Mouse (Mus musculus): ENCODE data around the gene Jade2. TPM values are rescaled to one million over a fixed set of nuclear protein-coding genes. Genes with fewer than 3 reads are reported as not detected.

Jade2 gene
- polyA plus RNA-seq, 1 experiment: 10.1 TPM

DNA sequence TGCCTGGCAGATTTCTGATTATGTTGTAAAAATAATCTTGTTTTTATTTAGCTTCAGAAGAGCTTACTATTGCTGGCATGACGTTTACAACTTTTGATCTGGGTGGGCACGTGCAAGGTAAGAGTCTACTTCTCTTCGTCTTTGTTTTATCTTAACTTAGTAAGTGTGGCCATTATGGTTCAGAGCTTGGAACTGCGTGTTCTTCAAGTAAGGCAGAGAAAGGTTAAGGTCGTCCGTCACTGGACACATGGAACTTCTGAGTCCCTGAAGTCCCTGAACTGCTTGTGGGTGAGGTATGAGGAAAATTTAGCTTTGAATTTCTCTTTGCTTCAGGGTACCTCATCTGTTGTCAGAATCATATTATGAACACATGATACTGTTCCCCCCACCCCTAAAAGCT is 74.7 kb downstream of the Jade2 start:
- no peak overlapping the region for H3K4me3 ChIP-seq (ENCODE audit: low read depth, low read length)
- TF ChIP-seq POLR2A (IDR thresholded peaks at IDR 0.05; ENCODE audit: insufficient read depth, low read length) (no peak), CTCF (IDR thresholded peaks at IDR 0.05; ENCODE audit: low read depth, low read length) (no peak), EP300 (IDR thresholded peaks at IDR 0.05; ENCODE audit: insufficient read depth, low read depth, low read length) (no peak)
- H3K9me3 ChIP-seq (replicated peaks; ENCODE audit: control insufficient read depth, insufficient read depth, low read length, poor library complexity, severe bottlenecking): no peaks in the 10 kb centered on the region
- H3K9ac ChIP-seq (ENCODE audit: low read depth, poor library complexity, severe bottlenecking): no peak overlapping the region
- no peak overlapping the region for H3K27ac ChIP-seq (ENCODE audit: insufficient read depth, low read length)
- H3K36me3 ChIP-seq (ENCODE audit: control insufficient read depth, insufficient read depth, low read length, poor library complexity, severe bottlenecking): peaks cover 11% of the 10 kb centered on the region
- no peaks in the 10 kb centered on the region for H3K27me3 ChIP-seq (ENCODE audit: control insufficient read depth, insufficient read depth, low read length, poor library complexity, severe bottlenecking)
- peaks cover 1% of the 10 kb centered on the region for H3K4me1 ChIP-seq (ENCODE audit: control insufficient read depth, insufficient read depth, low read length)

DNA sequence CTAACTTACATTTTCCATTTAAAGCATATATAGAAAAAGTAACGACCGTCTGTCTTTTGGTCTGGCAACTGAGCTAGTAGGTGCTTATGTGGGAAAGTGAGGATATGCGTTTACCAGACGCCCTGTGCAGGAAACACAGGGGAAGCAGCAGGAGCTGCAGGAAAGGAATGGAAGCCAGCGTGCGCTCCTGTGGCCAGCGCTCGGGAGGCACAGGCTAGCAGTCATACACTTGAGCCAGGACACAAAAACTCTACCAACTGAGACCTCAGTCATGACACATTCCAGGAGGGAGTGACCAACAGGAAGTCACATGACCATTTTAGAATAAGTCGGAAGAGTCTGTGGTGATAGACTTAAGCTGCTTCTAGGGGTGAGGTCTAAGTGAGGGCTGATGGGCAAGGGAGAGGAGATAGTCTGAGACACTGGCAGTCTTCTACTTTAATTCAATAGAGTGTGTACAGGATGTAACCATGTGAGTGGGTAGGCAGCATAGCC is 76.6 kb downstream of the Jade2 start:
- no peak for TF ChIP-seq CTCF (IDR thresholded peaks at IDR 0.05; ENCODE audit: low read depth, low read length)
- TF ChIP-seq EP300 (IDR thresholded peaks at IDR 0.05; ENCODE audit: insufficient read depth, low read depth, low read length): no peak
- TF ChIP-seq POLR2A (IDR thresholded peaks at IDR 0.05; ENCODE audit: insufficient read depth, low read length): no peak
- H3K27ac ChIP-seq (ENCODE audit: insufficient read depth, low read length): no peak overlapping the region
- H3K36me3 ChIP-seq (ENCODE audit: control insufficient read depth, insufficient read depth, low read length, poor library complexity, severe bottlenecking): peaks cover 11% of the 10 kb centered on the region

DNA sequence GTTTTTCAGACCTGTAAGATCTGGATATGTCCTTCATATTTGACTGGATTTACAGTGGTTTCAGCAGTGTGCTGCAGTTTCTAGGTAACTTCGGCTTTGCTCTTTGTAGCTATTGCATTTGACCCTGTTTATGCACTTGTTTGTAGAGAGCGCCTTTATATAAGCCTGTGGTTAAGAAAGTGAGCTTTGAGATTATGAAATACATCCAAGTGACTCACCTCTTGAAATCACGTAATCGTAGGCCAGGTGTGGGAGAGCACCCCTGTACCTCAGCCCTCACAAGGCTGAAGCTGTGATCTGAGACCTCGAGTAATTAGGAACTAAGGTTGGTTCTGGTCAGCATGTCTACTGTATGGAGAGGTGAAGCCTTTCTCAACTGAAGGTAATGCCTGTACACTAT is 80.0 kb downstream of the Jade2 start:
- H3K36me3 ChIP-seq (ENCODE audit: control insufficient read depth, insufficient read depth, low read length, poor library complexity, severe bottlenecking): peaks cover 5% of the 10 kb centered on the region
- H3K4me3 ChIP-seq (ENCODE audit: low read depth, low read length): no peak overlapping the region
- H3K9me3 ChIP-seq (replicated peaks; ENCODE audit: control insufficient read depth, insufficient read depth, low read length, poor library complexity, severe bottlenecking): no peaks in the 10 kb centered on the region
- H3K27me3 ChIP-seq (ENCODE audit: control insufficient read depth, insufficient read depth, low read length, poor library complexity, severe bottlenecking): no peaks in the 10 kb centered on the region
- no peak overlapping the region for H3K9ac ChIP-seq (ENCODE audit: low read depth, poor library complexity, severe bottlenecking)
- no peaks in the 10 kb centered on the region for H3K4me1 ChIP-seq (ENCODE audit: control insufficient read depth, insufficient read depth, low read length)
- TF ChIP-seq CTCF (IDR thresholded peaks at IDR 0.05; ENCODE audit: low read depth, low read length) (no peak), POLR2A (IDR thresholded peaks at IDR 0.05; ENCODE audit: insufficient read depth, low read length) (no peak), EP300 (IDR thresholded peaks at IDR 0.05; ENCODE audit: insufficient read depth, low read depth, low read length) (no peak)
- H3K27ac ChIP-seq (ENCODE audit: insufficient read depth, low read length): no peak overlapping the region

More for the DNA sequence above, 76.6 kb downstream of the Jade2 start:
- no peaks in the 10 kb centered on the region for H3K9me3 ChIP-seq (replicated peaks; ENCODE audit: control insufficient read depth, insufficient read depth, low read length, poor library complexity, severe bottlenecking)
- no peak overlapping the region for H3K9ac ChIP-seq (ENCODE audit: low read depth, poor library complexity, severe bottlenecking)
- no peaks in the 10 kb centered on the region for H3K27me3 ChIP-seq (ENCODE audit: control insufficient read depth, insufficient read depth, low read length, poor library complexity, severe bottlenecking)
- peaks cover 1% of the 10 kb centered on the region for H3K4me1 ChIP-seq (ENCODE audit: control insufficient read depth, insufficient read depth, low read length)
- no peak overlapping the region for H3K4me3 ChIP-seq (ENCODE audit: low read depth, low read length)

DNA sequence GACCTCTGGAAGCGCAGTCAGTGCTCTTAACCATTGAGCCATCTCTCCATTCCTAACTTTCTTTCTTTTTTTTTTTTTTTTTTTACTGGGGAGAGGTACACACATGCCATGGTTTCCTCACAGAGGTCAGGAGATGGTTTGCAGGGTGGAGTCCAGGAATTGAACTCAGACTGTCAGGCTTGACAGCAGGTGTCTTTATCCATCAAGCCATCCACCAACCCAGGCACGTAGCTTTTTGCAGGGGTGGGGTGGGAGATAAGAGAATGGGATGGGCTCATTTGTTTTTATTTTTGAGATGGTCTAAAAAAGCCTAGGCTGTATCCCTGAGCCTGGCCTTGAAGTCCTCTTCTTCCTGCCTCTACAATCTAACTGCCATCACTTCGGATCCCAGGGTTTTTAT is 81.9 kb downstream of the Jade2 start:
- Histone ChIP-seq H3K9me3 (replicated peaks; ENCODE audit: control insufficient read depth, insufficient read depth, low read length, poor library complexity, severe bottlenecking) (no peaks in the 10 kb centered on the region), H3K27me3 (ENCODE audit: control insufficient read depth, insufficient read depth, low read length, poor library complexity, severe bottlenecking) (no peaks in the 10 kb centered on the region), H3K4me1 (ENCODE audit: control insufficient read depth, insufficient read depth, low read length) (no peaks in the 10 kb centered on the region), H3K9ac (ENCODE audit: low read depth, poor library complexity, severe bottlenecking) (no peak overlapping the region), H3K36me3 (ENCODE audit: control insufficient read depth, insufficient read depth, low read length, poor library complexity, severe bottlenecking) (peaks cover 5% of the 10 kb centered on the region), H3K4me3 (ENCODE audit: low read depth, low read length) (no peak overlapping the region), H3K27ac (ENCODE audit: insufficient read depth, low read length) (no peak overlapping the region)
- TF ChIP-seq POLR2A (IDR thresholded peaks at IDR 0.05; ENCODE audit: insufficient read depth, low read length) (no peak), EP300 (IDR thresholded peaks at IDR 0.05; ENCODE audit: insufficient read depth, low read depth, low read length) (no peak), CTCF (IDR thresholded peaks at IDR 0.05; ENCODE audit: low read depth, low read length) (no peak)

DNA sequence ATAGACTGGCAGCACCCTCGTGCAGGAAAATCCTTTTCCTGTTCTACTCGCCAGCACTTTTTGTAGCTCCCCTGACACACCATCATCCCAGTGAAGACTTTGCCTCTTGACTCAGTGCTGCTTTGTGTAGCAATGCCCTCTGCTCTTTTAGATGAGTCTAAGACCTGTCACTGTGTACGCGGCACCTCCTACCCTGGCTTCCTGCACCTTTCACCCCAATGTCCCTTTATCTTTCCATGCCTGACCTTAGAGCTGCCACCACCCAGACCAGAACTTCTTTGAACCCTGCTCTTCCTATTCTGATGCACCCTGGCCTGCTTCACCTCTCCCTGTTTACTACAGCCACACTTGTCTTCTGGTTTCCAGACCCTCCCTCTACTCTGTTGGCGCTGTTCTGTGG is 89.2 kb downstream of the Jade2 start:
- no peak overlapping the region for H3K27ac ChIP-seq (ENCODE audit: insufficient read depth, low read length)
- H3K4me1 ChIP-seq (ENCODE audit: control insufficient read depth, insufficient read depth, low read length): no peaks in the 10 kb centered on the region
- H3K27me3 ChIP-seq (ENCODE audit: control insufficient read depth, insufficient read depth, low read length, poor library complexity, severe bottlenecking): no peaks in the 10 kb centered on the region
- no peak overlapping the region for H3K4me3 ChIP-seq (ENCODE audit: low read depth, low read length)
- TF ChIP-seq EP300 (IDR thresholded peaks at IDR 0.05; ENCODE audit: insufficient read depth, low read depth, low read length): no peak
- no peak for TF ChIP-seq POLR2A (IDR thresholded peaks at IDR 0.05; ENCODE audit: insufficient read depth, low read length)
- TF ChIP-seq CTCF (IDR thresholded peaks at IDR 0.05; ENCODE audit: low read depth, low read length): no peak
- H3K9me3 ChIP-seq (replicated peaks; ENCODE audit: control insufficient read depth, insufficient read depth, low read length, poor library complexity, severe bottlenecking): no peaks in the 10 kb centered on the region
- no peak overlapping the region for H3K9ac ChIP-seq (ENCODE audit: low read depth, poor library complexity, severe bottlenecking)
- H3K36me3 ChIP-seq (ENCODE audit: control insufficient read depth, insufficient read depth, low read length, poor library complexity, severe bottlenecking): no peaks in the 10 kb centered on the region

DNA sequence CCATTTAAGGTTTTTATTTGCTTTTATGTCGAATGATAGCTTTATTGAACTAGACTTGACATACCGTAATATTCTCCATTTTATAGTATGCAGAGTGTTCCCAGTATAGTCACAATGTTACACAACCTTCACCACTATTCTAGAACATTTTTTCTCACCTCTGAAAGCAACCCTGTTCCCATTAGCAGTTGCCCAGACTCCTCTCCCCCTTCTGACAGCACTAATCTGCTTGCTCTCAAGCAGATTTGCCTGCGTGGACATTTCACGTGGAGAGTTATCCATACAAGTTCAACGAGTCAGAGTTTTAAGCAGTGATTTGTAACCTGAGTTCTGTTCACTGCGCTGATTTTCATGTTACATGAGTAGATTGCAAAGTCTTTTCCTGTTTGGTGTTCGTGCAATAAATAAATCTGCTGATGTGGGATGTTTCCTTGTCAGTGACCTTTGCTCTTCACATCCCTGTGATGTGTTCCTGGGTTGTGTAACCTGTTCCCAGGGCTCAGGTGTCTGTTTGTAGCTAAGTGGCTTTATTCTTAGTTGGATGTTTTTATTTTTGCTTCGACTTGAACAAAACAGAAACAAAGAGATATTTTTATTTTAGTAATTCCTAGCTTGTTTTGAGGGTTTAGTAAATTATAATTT is 89.8 kb downstream of the Jade2 start:
- Histone ChIP-seq H3K9me3 (replicated peaks; ENCODE audit: control insufficient read depth, insufficient read depth, low read length, poor library complexity, severe bottlenecking) (no peaks in the 10 kb centered on the region), H3K27ac (ENCODE audit: insufficient read depth, low read length) (no peak overlapping the region), H3K4me3 (ENCODE audit: low read depth, low read length) (no peak overlapping the region), H3K4me1 (ENCODE audit: control insufficient read depth, insufficient read depth, low read length) (no peaks in the 10 kb centered on the region), H3K36me3 (ENCODE audit: control insufficient read depth, insufficient read depth, low read length, poor library complexity, severe bottlenecking) (no peaks in the 10 kb centered on the region), H3K9ac (ENCODE audit: low read depth, poor library complexity, severe bottlenecking) (no peak overlapping the region), H3K27me3 (ENCODE audit: control insufficient read depth, insufficient read depth, low read length, poor library complexity, severe bottlenecking) (no peaks in the 10 kb centered on the region)
- TF ChIP-seq POLR2A (IDR thresholded peaks at IDR 0.05; ENCODE audit: insufficient read depth, low read length) (no peak), CTCF (IDR thresholded peaks at IDR 0.05; ENCODE audit: low read depth, low read length) (no peak), EP300 (IDR thresholded peaks at IDR 0.05; ENCODE audit: insufficient read depth, low read depth, low read length) (no peak)
